Mouse (Mus musculus): ENCODE data around the gene Mrps10. TPM values are rescaled to one million over a fixed set of nuclear protein-coding genes. Genes with fewer than 3 reads are reported as not detected.

Mrps10 gene
- total and polyA plus RNA-seq, 3 experiments, result 57.7 to 124 (median 90.3) TPM

GRCm38 (mm10) chr17:47385145-47385544 is 16.5 kb downstream of the Mrps10 start, which contains the start of gene Guca1b:
Gene Guca1b (plus strand): TSS chr17:47385393.
- Histone ChIP-seq H3K36me3 (replicated peaks in 1 of 2; ENCODE audit: control insufficient read depth in 1 of 2, insufficient read depth in 1 of 2, low read length in 1 of 2) (peaks cover 16 to 59% of the 10 kb centered on the region in 2 experiments), H3K9ac (ENCODE audit: insufficient read depth, low read depth) (no peak within 1 kb of the TSS), H3K9me3 (replicated peaks; ENCODE audit: low read length) (peaks cover 9% of the 10 kb centered on the region), H3K4me2 (ENCODE audit: insufficient read depth, low read depth, poor library complexity, severe bottlenecking) (no peak within 1 kb of the TSS), H3K27ac (ENCODE audit: insufficient read depth, low read depth) (no peak within 1 kb of the TSS), H3K4me3 (replicated peaks in 1 of 3; ENCODE audit: low read depth in 2 of 3, low read length in 2 of 3, poor library complexity in 1 of 3) (no peak within 1 kb of the TSS), H3K4me1 (ENCODE audit: control insufficient read depth in 1 of 2, insufficient read depth in 2 of 2) (no peaks in the 10 kb centered on the region), H3K27me3 (replicated peaks) (no peaks in the 10 kb centered on the region), H3K79me2 (replicated peaks; ENCODE audit: control insufficient read depth, extremely low read depth, insufficient read depth, poor library complexity, severe bottlenecking) (no peaks in the 10 kb centered on the region)
- in situ Hi-C loops (cut with MboI; ENCODE audit: low pct_ligation_motif_present, low pct_unique_long_range_greater_than_20kb, low sequenced_read_pairs) (loop anchor here (25.0 kb wide), 1 partner anchor 227 kb away; the partner anchor contains the start of genes Bysl, Gm20517 and Med20), dilution Hi-C loops (cut with MboI; ENCODE audit: extremely low pct_ligation_motif_present, extremely low pct_unique_long_range_greater_than_20kb, low sequenced_read_pairs) (no loop called here)
- no peak for DNase-seq (ENCODE audit: extremely low read depth)
- TF ChIP-seq BHLHE40 (IDR thresholded peaks at IDR 0.05; ENCODE audit: low read depth, low read length), result no peak
- TF ChIP-seq ZNF384 (IDR thresholded peaks at IDR 0.05; ENCODE audit: low read depth, low read length), result no peak
- no peak for TF ChIP-seq NELFE (IDR thresholded peaks at IDR 0.05; ENCODE audit: low read depth, low read length)
- no peak for TF ChIP-seq CTCF (conservative IDR thresholded peaks at IDR 0.05 in 1 of 2, IDR thresholded peaks at IDR 0.05 in 1 of 2; ENCODE audit: low read depth in 2 of 2, low read length in 2 of 2)
- TF ChIP-seq SIN3A (IDR thresholded peaks at IDR 0.05; ENCODE audit: low read length), result no peak
- TF ChIP-seq MAZ (IDR thresholded peaks at IDR 0.05; ENCODE audit: low read depth, low read length), result no peak
- no peak for TF ChIP-seq ELF1 (IDR thresholded peaks at IDR 0.05; ENCODE audit: low read depth, low read length)
- no peak for TF ChIP-seq ZKSCAN1 (IDR thresholded peaks at IDR 0.05; ENCODE audit: borderline replicate concordance, low read depth, low read length)
- no peak for TF ChIP-seq MAFK (IDR thresholded peaks at IDR 0.05; ENCODE audit: insufficient replicate concordance, low read length)
- TF ChIP-seq CHD1 (IDR thresholded peaks at IDR 0.05; ENCODE audit: low read depth, low read length), result no peak
- no peak for TF ChIP-seq HCFC1 (IDR thresholded peaks at IDR 0.05; ENCODE audit: low read depth, low read length)
- TF ChIP-seq JUN (IDR thresholded peaks at IDR 0.05; ENCODE audit: insufficient read depth, low read depth, low read length), result no peak

- Histone ChIP-seq H3K27ac (ENCODE audit: insufficient read depth, low read depth) (no peak overlapping the region), H3K4me1 (ENCODE audit: control insufficient read depth in 1 of 2, insufficient read depth in 2 of 2) (no peaks in the 10 kb centered on the region), H3K36me3 (replicated peaks in 1 of 2; ENCODE audit: control insufficient read depth in 1 of 2, insufficient read depth in 1 of 2, low read length in 1 of 2) (peaks cover 5 to 44% of the 10 kb centered on the region in 2 experiments), H3K27me3 (replicated peaks) (no peaks in the 10 kb centered on the region), H3K4me3 (replicated peaks in 1 of 3; ENCODE audit: low read depth in 2 of 3, low read length in 2 of 3, poor library complexity in 1 of 3) (no peak overlapping the region), H3K79me2 (replicated peaks; ENCODE audit: control insufficient read depth, extremely low read depth, insufficient read depth, poor library complexity, severe bottlenecking) (no peaks in the 10 kb centered on the region), H3K9ac (ENCODE audit: insufficient read depth, low read depth) (no peak overlapping the region), H3K9me3 (replicated peaks; ENCODE audit: low read length) (peaks cover 9% of the 10 kb centered on the region), H3K4me2 (ENCODE audit: insufficient read depth, low read depth, poor library complexity, severe bottlenecking) (no peak overlapping the region)
- in situ Hi-C loops (cut with MboI; ENCODE audit: low pct_ligation_motif_present, low pct_unique_long_range_greater_than_20kb, low sequenced_read_pairs), result loop anchor here (25.0 kb wide), 1 partner anchor 226 kb away; the partner anchor contains the start of genes Bysl, Gm20517 and Med20
- dilution Hi-C loops (cut with MboI; ENCODE audit: extremely low pct_ligation_motif_present, extremely low pct_unique_long_range_greater_than_20kb, low sequenced_read_pairs), result no loop called here
- TF ChIP-seq MYC (IDR thresholded peaks at IDR 0.05; ENCODE audit: low read depth, low read length) (0 out of 2 replicates have a peak, but pooled peaks have one; percentile 32), SMC3 (IDR thresholded peaks at IDR 0.05; ENCODE audit: low read depth, low read length) (peak; percentile 76), CHD2 (IDR thresholded peaks at IDR 0.05; ENCODE audit: low read length) (no peak), RAD21 (IDR thresholded peaks at IDR 0.05; ENCODE audit: low read depth, low read length) (peak; percentile 59), MAX (IDR thresholded peaks at IDR 0.05; ENCODE audit: low read length) (peak; percentile 68), JUN (IDR thresholded peaks at IDR 0.05; ENCODE audit: insufficient read depth, low read depth, low read length) (no peak), NRF1 (IDR thresholded peaks at IDR 0.05; ENCODE audit: low read depth, low read length) (no peak), CTCF (conservative IDR thresholded peaks at IDR 0.05 in 1 of 2, IDR thresholded peaks at IDR 0.05 in 1 of 2; ENCODE audit: low read depth in 2 of 2, low read length in 2 of 2) (peak; percentile 86 to 97), TCF12 (IDR thresholded peaks at IDR 0.05; ENCODE audit: low read depth, low read length) (0 out of 2 replicates have a peak, but pooled peaks have one; percentile 10), ZC3H11A (IDR thresholded peaks at IDR 0.05; ENCODE audit: low read depth, low read length) (peak; percentile 5; the same call in 1 of the 2 replicates), IRF4 (IDR thresholded peaks at IDR 0.05; ENCODE audit: low read depth, low read length) (0 out of 2 replicates have a peak, but pooled peaks have one; percentile 18), NELFE (IDR thresholded peaks at IDR 0.05; ENCODE audit: low read depth, low read length) (0 out of 2 replicates have a peak, but pooled peaks have one; percentile 33)
- peak; percentile 48 for DNase-seq (ENCODE audit: extremely low read depth)
These were observed 18.0 kb downstream of the Mrps10 start for GRCm38 (mm10) chr17:47386649-47387048.
